Comparison of ENCODE assay signal across 8 mouse cellular contexts in the genomic region with DNA sequence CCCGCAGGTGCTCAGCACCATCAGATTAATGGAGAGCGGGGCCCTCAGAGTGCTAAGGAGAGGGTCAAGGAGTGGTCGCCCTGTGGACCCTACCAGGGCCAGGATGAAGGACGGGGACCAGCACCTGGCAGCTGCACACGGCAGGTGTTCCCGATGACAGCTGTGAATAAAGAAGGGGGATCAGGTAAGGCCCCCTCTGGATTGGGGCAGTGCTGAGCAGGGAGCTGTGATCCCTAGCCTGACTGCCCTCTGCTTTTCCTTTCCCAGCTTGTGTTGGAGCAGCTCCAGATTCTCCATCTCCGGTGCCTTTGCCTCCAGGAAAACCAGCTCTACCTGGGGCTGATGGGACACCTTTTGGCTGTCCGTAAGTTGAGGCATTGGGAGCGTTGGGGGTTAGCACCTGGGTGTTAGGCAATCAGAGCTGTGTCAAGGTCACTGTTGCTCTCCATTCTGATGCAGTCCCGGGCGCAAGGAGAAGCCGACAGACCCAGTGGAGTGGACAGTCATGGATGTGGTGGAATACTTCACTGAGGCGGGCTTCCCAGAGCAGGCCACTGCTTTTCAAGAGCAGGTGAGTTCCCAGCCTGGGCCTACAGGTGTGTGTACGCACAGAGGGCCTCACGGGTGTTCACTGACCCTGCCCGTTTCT. TPM values are rescaled to one million over a fixed set of nuclear protein-coding genes. Genes with fewer than 3 reads are reported as not detected.
DNase-seq lines count a peak whose midpoint lies in the region; ATAC-seq and TF ChIP-seq lines count a peak whose summit lies in the region.

No protein-coding gene starts in this region.

- peak overlapping the region; percentile 36; the same call in 1 of the 2 replicates for H3K27ac ChIP-seq in testis, adult 2 months (ENCODE audit: control insufficient read depth, insufficient read depth, low read depth, low read length)
- H3K27ac ChIP-seq in limb, embryonic 10.5 days, result no peak overlapping the region
- no peak overlapping the region for H3K27ac ChIP-seq in stomach, embryonic 14.5 days (ENCODE audit: low read length)

- ATAC-seq in cerebellum, adult (ENCODE audit: insufficient number of reproducible peaks, low FRiP score, low TSS enrichment), result no peak
- no peak for ATAC-seq in stomach, embryonic 14.5 days (ENCODE audit: insufficient number of reproducible peaks, insufficient read depth, low FRiP score, low read depth)

- TF ChIP-seq CTCF in testis, adult 2 months (IDR thresholded peaks at IDR 0.05; ENCODE audit: control insufficient read depth, insufficient read depth, insufficient replicate concordance, low read depth, low read length), result no peak

- TF ChIP-seq POLR2A in testis, adult 2 months (IDR thresholded peaks at IDR 0.05; ENCODE audit: control insufficient read depth, low read depth, low read length), result no peak

- peaks cover 44% of the 10 kb centered on the region for H3K4me1 ChIP-seq in testis, adult 2 months (ENCODE audit: control insufficient read depth, insufficient read depth, low read length)
- peaks cover 62% of the 10 kb centered on the region for H3K4me1 ChIP-seq in limb, embryonic 10.5 days
- H3K4me1 ChIP-seq in stomach, embryonic 14.5 days (ENCODE audit: control insufficient read depth, insufficient read depth, low read length), result peaks cover 16% of the 10 kb centered on the region

- H3K4me2 ChIP-seq in stomach, embryonic 14.5 days (replicated peaks; ENCODE audit: low read depth, low read length), result peak overlapping the region; percentile 84

- H3K36me3 ChIP-seq in testis, adult 2 months (ENCODE audit: control insufficient read depth, insufficient read depth, low read length), result no peaks in the 10 kb centered on the region
- H3K36me3 ChIP-seq in limb, embryonic 10.5 days, result peaks cover 51% of the 10 kb centered on the region
- H3K36me3 ChIP-seq in stomach, embryonic 14.5 days (ENCODE audit: control insufficient read depth, insufficient read depth, low read length), result peaks cover 26% of the 10 kb centered on the region; the same call in 1 of the 2 replicates

- DNase-seq in cerebellum, adult 9-10 months, result peak; percentile 62
- no peak for DNase-seq in testis, postnatal 10 days (ENCODE audit: low spot score)
- DNase-seq in limb, embryonic 10.5 days (ENCODE audit: low spot score), result no peak
- no peak for DNase-seq in urinary bladder, postnatal 25 days (ENCODE audit: low spot score)
- DNase-seq in spleen, postnatal 36 days (ENCODE audit: low spot score in 2 of 2), result no peak

- no peaks in the 10 kb centered on the region for H3K9me3 ChIP-seq in limb, embryonic 10.5 days (replicated peaks)
- no peaks in the 10 kb centered on the region for H3K9me3 ChIP-seq in stomach, embryonic 14.5 days (ENCODE audit: control insufficient read depth, low read depth, low read length)

- peak overlapping the region; percentile 88; the same call in 1 of the 2 replicates for H3K9ac ChIP-seq in stomach, embryonic 14.5 days (replicated peaks; ENCODE audit: low read depth, low read length)

- H3K4me3 ChIP-seq in testis, adult 2 months (ENCODE audit: control insufficient read depth, low read depth, low read length), result no peak overlapping the region
- H3K4me3 ChIP-seq in limb, embryonic 10.5 days, result peak overlapping the region; percentile 87
- H3K4me3 ChIP-seq in stomach, embryonic 14.5 days (ENCODE audit: low read depth, low read length), result peak overlapping the region; percentile 72

- WGBS in limb, embryonic 10.5 days, result 65% methylated on average over 16 of the region's 16 CpGs
- 51% methylated on average over 16 of the region's 16 CpGs for WGBS in stomach, embryonic 14.5 days

- no peaks in the 10 kb centered on the region for H3K27me3 ChIP-seq in testis, adult 2 months (ENCODE audit: control insufficient read depth, insufficient read depth, low read length)
- H3K27me3 ChIP-seq in limb, embryonic 10.5 days (ENCODE audit: low read depth, poor library complexity, severe bottlenecking), result peaks cover 44% of the 10 kb centered on the region
- no peaks in the 10 kb centered on the region for H3K27me3 ChIP-seq in stomach, embryonic 14.5 days (ENCODE audit: control insufficient read depth, insufficient read depth, low read length)

RNA-seq across cellular contexts. Expression of a gene that starts 1.7 kb away (rescaled TPM):
- polyA plus RNA-seq in testis, adult 2 months (2012; rRNA removed), result 13.7 and 15.3 TPM in 2 replicates
- 10.3 and 12.5 TPM in 2 replicates for polyA plus RNA-seq in limb, embryonic 10.5 days (2016; fragmentation: Nextera tagmentation; extraction: Ambion mirVana)
- 17.5 and 18.3 TPM in 2 replicates for polyA plus RNA-seq in stomach, embryonic 14.5 days (2014; fragmentation: Nextera tagmentation; extraction: Ambion mirVana)

RNA-seq across cellular contexts. Expression of a gene that starts 2.1 kb away (rescaled TPM):
- polyA plus RNA-seq in testis, adult 2 months (2012; rRNA removed), result 38.1 and 43.2 TPM in 2 replicates
- polyA plus RNA-seq in limb, embryonic 10.5 days (2016; fragmentation: Nextera tagmentation; extraction: Ambion mirVana), result 0.28 and 0.73 TPM in 2 replicates
- polyA plus RNA-seq in stomach, embryonic 14.5 days (2014; fragmentation: Nextera tagmentation; extraction: Ambion mirVana), result 0.71 and 0.87 TPM in 2 replicates

RNA-seq across cellular contexts. Expression of a gene that starts 12.8 kb away (rescaled TPM):
- polyA plus RNA-seq in testis, adult 2 months (2012; rRNA removed), result 10.9 and 15.1 TPM in 2 replicates
- 0.13 TPM in 1 of 2 replicates, not detected in the other for polyA plus RNA-seq in limb, embryonic 10.5 days (2016; fragmentation: Nextera tagmentation; extraction: Ambion mirVana)
- 1.1 and 1.3 TPM in 2 replicates for polyA plus RNA-seq in stomach, embryonic 14.5 days (2014; fragmentation: Nextera tagmentation; extraction: Ambion mirVana)

RNA-seq across cellular contexts. Expression of a gene that starts 22.1 kb away (rescaled TPM):
- polyA plus RNA-seq in testis, adult 2 months (2012; rRNA removed), result 1.2 and 1.9 TPM in 2 replicates
- 6.5 and 6.6 TPM in 2 replicates for polyA plus RNA-seq in limb, embryonic 10.5 days (2016; fragmentation: Nextera tagmentation; extraction: Ambion mirVana)
- 3.2 and 3.6 TPM in 2 replicates for polyA plus RNA-seq in stomach, embryonic 14.5 days (2014; fragmentation: Nextera tagmentation; extraction: Ambion mirVana)

RNA-seq across cellular contexts. Expression of a gene that starts 26.4 kb away (rescaled TPM):
- polyA plus RNA-seq in testis, adult 2 months (2012; rRNA removed), result 101 and 103 TPM in 2 replicates
- 136 and 158 TPM in 2 replicates for polyA plus RNA-seq in limb, embryonic 10.5 days (2016; fragmentation: Nextera tagmentation; extraction: Ambion mirVana)
- 101 and 112 TPM in 2 replicates for polyA plus RNA-seq in stomach, embryonic 14.5 days (2014; fragmentation: Nextera tagmentation; extraction: Ambion mirVana)

Comparison
In these comparisons a context has a peak if more than half of its experiments do, and no peak if none do; other contexts are left out.
1. RNA of a gene that starts 2.1 kb away (polyA plus RNA-seq): 38.1 to 43.2 TPM in testis, adult 2 months; 0.28 to 0.73 TPM in limb, embryonic 10.5 days and 0.71 to 0.87 TPM in stomach, embryonic 14.5 days; every median in the first group is over 10 times any median in the second.